Mouse (Mus musculus) adrenal gland, postnatal 14 days (tissue): ENCODE results near the gene Dtnb. TPM values are rescaled to one million over a fixed set of nuclear protein-coding genes. Genes with fewer than 3 reads are reported as not detected.
A peak's percentile ranks its signal among the peaks of the same experiment; 100 is the strongest.

Source experiments
- DNase-seq: peaks from one replicate; pipeline ENCODE4 v3.0.0; 2021; ENCODE audit warnings: mixed read lengths
- total RNA-seq: library from RNA; stranded (reverse); gene quantifications from 2 replicates; pipeline ENCODE4 v1.2.3, GENCODE M21; 2021

Gene Dtnb
- total RNA-seq, 1 experiment from 2014 or later, result 26.0 TPM

GRCm38 (mm10) chr12:3572581-3573397 is 608 bp downstream of the Dtnb start:
- DNase-seq, result peak; percentile 84

- DNase-seq, result no peak
These were observed 1.2 kb downstream of the Dtnb start for GRCm38 (mm10) chr12:3573410-3573809.

- no peak for DNase-seq
These were observed 2.5 kb downstream of the Dtnb start for GRCm38 (mm10) chr12:3574670-3575069.

GRCm38 (mm10) chr12:3579958-3580530 is 7.9 kb downstream of the Dtnb start:
- no peak for DNase-seq

DNA sequence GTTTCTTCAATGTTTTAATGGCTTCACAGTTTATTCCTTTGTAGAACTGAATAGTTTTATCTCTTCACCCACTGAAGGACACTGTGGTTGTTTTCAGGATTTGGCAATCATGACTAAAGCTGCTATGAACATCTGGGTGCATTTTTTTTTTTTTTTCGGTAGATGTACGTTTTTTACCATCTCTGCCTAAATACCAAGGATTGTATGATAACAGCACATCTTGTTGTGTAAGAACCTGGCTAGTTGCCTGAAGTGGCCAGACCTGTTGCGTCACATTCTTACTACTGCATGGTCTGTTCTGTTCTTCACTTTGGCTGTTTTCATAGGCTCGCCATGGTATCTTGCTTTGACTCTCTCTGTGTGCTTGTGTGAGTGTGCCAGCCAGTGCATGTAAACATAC is 10.4 kb downstream of the Dtnb start:
- peak; percentile 71 for DNase-seq

GRCm38 (mm10) chr12:3585525-3585924 is 13.3 kb downstream of the Dtnb start:
- no peak for DNase-seq

DNA sequence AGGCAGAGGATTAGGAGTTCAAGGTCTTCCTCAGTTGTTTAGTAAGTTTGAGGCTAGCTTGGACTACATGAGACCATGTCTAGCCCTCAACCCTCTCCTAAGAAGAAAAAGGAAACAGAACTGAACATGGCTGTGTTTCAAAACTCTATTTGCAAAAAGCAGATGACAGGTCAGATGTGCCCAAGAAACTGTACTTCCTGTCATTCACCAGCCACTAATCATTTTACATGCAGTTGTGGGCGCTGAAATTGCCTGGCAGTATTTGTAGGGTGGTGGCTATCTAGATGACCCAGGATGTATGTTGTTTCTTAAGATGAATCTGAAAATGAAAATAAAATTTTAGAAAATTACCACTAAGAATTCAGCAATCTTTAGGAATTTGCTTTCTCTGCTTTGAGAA is 14.8 kb downstream of the Dtnb start:
- no peak for DNase-seq

DNA sequence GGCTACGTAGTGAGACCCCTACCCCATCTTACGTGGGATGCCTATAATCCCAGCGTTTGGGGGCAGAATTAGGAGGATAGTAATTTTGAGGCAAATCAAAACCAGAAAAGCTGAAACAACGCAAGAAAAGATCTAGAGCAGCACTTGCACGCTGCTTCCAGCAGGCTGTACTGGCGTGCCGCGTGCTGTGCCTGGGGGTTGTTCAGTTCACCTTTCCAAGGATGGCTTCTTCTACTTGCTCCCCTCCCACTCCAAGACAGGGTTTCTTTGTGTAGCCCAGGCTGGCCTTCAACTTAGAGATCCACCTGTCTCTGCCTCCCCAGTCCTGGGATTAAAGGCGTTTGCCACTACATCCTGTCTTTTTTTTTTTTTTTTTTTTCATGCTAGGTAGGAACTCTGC is 17.9 kb downstream of the Dtnb start:
- no peak for DNase-seq

- DNase-seq, result no peak
These were observed 19.4 kb downstream of the Dtnb start for GRCm38 (mm10) chr12:3591595-3591994.

DNA sequence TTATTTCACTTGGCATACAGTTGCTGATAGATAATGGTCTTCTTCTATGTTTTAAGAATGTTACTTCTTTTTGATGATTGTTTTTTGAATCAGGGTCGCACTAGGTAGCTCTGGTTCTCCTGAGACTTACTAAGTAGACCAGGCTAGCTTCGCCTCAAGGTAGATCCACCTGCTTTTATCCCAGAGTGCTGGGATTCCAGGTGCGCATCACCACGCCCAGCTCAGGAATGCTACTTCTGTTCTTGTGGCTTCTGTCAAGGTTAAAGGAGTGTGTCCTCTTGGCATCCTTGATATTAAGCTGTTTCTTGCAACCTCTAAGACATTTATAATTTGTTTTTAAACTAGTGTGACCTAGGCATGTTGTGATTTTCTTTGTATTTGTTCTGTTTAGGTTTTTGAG is 30.6 kb downstream of the Dtnb start:
- DNase-seq, result no peak

GRCm38 (mm10) chr12:3606202-3606601 is 34.0 kb downstream of the Dtnb start:
- DNase-seq, result no peak

DNA sequence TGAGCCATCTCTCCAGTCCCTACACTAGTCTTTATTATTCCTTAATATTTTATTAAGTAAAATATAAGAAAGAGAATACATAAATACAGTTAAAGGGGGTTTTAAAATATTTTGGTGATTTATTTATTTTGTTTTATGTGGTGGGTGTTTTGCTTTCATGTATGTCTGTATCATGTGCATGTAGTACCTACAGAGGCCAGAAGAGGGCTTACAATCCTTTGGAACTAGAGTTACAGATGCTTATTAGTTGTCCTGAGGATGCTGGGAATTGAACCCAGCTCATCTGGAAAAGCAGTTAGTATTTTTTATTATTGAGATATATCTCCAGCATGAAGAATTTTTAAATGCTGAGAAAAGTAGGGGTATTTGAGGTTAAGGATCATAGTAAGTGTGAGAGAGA is 37.6 kb downstream of the Dtnb start:
- DNase-seq, result no peak

GRCm38 (mm10) chr12:3611871-3612270 is 39.7 kb downstream of the Dtnb start:
- no peak for DNase-seq

DNA sequence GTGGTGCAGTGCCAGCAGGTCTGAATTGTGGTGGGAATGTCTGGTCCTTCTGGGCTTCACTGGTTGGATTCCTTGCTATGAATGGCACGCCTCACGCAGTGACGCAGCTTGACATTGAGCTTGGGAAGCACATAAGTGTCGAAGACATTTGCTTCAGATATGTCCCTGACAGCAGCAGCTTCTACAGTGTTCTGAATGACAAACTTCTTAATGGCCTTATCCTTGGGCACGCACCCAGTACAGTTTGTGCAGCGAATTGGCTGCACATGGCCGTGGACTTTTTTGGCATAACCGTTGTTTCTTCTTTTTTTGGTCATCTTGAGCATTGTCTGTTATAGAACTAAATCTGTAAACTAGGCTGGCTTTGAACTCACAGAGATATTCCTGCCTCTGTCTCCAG is 42.9 kb downstream of the Dtnb start:
- DNase-seq, result peak; percentile 76

GRCm38 (mm10) chr12:3618144-3619020 is 46.2 kb downstream of the Dtnb start:
- no peak for DNase-seq

GRCm38 (mm10) chr12:3619021-3619367 is 46.8 kb downstream of the Dtnb start:
- DNase-seq, result no peak

- DNase-seq, result no peak
These were observed 54.7 kb downstream of the Dtnb start for GRCm38 (mm10) chr12:3626880-3627279.

GRCm38 (mm10) chr12:3641931-3642330 is 69.8 kb downstream of the Dtnb start:
- peak; percentile 42 for DNase-seq

- DNase-seq, result no peak
These were observed 84.6 kb downstream of the Dtnb start for GRCm38 (mm10) chr12:3656799-3657198.

DNA sequence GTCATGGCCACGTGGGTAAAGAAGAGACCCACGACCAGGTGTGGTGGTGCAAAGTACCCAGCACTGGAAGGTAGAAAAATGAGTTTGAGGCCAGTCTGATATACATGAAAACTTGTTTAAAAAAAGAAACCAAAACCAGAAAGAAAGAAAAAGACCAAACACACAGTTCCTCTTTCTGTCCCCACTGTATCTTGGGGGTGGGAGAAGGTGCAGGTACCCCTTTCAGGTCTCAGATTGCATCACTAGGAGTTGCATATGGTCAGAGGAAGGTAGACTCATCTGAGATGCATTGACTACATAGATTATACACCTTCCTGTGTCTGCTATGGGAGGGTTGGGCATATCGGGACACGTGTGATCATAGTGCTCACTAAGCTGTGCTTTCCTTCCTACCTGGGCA is 85.1 kb downstream of the Dtnb start:
- no peak for DNase-seq

DNA sequence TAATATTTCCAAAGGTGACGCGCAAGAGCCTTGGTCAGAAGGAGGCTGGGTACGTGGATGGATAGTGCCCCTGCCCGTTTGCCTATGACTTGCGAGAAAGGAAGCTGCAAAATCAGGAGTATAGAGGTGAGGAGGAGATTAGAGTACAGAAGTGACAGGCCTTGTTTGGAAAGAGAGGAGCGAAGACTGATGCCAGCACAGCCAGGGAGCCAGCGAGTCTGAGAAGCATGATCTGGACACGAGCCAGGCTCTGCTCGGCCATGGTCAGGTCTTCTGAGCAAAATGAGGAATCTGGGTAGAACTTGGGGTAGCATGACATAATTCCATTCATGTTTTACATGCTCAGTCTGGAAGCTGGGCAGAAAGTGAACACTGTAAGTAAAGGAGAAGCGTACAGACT is 85.6 kb downstream of the Dtnb start:
- DNase-seq, result peak; percentile 17

DNA sequence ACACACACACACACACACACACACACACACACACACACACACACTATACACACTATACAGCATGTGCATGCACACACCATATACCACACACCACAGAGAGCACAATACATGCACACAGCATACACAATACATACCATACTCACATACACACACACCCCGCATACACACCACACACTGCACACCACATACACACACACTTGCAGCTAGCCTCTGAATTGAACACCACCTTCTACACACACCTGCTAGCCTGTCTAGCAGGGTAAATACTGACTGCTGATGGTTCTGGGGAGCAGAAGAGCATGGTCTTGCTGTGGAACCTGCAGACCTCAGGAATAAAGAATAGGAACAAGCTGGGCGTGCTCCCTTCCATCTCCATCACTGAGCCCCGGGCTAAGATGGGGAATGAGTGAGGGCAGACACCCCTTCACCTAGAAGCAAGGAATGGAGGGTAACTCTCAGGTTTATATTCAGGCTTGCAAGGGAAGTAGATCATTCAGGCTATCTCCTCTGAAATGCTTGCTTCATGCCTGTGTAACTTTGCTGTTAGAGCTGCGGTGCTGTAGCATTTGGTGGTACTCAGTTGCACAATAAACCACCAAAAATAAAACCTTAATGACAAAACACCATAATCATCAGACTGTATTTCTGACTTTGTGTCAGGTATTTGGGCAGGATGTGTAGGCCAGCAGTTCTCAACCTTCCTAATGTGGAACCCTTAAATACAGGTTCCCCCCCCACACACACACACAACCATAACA is 87.6 kb downstream of the Dtnb start:
- no peak for DNase-seq
